Mouse (Mus musculus) left cerebral cortex, adult 18-20 months (tissue): ENCODE results near the gene Rnf10. TPM values are rescaled to one million over a fixed set of nuclear protein-coding genes. Genes with fewer than 3 reads are reported as not detected.

Experiments used
- DNase-seq, 2 experiments: peaks; one replicate each; pipeline ENCODE4 v3.0.0; 2021 to 2022; ENCODE audit warnings: low spot score in 2 of 2, mixed read lengths in 1 of 2
- total RNA-seq, 2 experiments: library from RNA; stranded (reverse); gene quantifications; 2 replicates each; pipeline ENCODE4 v1.2.3; 2021

Gene Rnf10
- total RNA-seq, 2 experiments from 2014 or later, result 247 to 256 TPM

GRCm38 (mm10) chr5:115204562-115205311 is 68.0 kb downstream of the Rnf10 start:
- peak; percentile 63 to 79 for DNase-seq

DNA sequence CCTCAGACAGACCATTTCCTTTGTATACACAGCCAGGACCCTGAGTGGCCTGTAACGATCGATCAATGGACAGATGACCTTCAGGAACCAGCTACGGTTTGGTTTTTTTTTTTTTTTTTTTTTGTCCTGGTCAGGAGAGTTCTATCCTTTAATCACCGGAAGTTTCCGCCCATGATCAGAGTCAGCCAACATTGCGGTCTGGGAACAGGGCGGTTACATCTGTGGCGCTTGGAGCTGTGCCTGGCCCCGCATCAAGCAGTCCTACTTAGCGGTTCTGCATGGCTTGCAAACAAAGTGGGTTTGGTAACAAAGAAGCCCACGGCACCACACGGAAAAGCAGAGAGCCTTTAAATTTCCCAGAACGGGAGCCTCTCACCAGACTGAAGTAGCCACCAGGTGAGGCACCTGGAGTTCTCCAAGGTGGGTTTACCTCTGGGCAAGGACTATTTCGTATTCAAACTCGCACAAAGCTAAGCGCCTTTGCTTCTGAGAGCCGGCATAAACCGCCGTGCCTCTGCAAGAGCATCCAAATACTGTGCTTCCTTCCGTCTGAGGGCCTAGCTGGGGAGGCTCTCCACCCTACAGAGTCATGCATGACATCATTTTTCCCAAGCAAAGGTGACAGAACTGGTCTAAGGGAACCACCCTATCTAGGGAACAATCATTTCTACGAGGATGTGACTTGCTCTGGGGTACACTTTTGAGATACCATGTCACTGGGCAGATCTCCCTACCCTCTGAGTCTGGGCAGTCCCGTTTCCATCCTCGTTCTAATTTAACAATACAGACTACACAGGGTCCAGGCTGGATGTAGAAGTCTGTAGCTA is 68.8 kb downstream of the Rnf10 start:
- DNase-seq, result no peak

DNA sequence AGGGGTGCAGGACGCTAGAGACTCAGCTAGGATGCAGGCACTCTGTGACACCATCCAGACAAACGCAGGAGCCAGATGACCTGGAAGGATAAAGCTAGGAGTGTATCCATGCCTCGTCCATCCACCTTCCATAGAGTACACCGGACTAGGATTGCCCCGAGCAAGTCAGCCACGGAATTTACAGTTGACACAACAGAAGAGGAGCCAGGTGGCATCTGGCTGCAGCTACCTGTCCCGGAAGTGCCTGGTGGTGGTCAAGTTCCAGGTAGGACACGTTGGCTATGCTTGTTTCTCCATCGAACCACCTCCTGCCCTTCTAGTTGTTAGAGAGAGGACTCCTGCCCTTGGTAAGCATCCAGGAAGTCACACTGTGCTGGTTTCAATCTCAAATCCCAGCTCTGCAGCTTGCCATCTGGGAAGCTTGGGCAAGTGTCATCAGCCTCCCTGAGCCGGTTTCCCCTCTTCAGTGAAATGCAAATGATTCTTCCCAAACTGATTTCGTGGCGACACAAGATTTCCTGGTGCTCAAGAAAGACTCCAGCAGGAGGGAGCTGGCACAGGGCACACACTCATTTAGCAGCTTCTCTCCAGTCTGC is 78.0 kb downstream of the Rnf10 start:
- DNase-seq, result peak in 1 of 2 experiments; percentile 47

- peak; percentile 71 to 81 for DNase-seq
Measured at GRCm38 (mm10) chr5:115193669-115194625, 78.8 kb downstream of the Rnf10 start, which contains the start of gene Cabp1. TSS of gene Cabp1 (minus strand) at chr5:115194381.

DNA sequence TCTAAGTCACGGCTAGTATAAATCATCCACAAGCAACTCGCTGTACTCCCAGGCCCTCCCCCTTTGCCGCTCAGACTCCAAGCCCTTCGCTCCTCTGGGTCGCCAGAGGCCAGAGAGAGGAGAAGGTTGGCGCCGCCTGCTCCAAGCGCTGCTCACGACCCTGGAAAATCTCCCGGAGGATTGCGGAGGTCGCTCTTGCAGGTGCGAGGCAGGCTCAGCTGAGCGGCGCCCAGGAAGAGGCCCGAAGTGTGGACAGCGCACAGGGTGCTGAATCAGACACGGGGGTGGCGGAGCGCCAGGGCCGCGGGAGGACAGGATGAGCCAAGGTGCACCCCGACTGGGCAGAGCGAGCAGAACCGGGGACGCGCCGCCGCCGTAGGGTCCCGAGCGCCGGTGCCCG is 79.5 kb downstream of the Rnf10 start:
- peak; percentile 74 to 77 for DNase-seq

DNA sequence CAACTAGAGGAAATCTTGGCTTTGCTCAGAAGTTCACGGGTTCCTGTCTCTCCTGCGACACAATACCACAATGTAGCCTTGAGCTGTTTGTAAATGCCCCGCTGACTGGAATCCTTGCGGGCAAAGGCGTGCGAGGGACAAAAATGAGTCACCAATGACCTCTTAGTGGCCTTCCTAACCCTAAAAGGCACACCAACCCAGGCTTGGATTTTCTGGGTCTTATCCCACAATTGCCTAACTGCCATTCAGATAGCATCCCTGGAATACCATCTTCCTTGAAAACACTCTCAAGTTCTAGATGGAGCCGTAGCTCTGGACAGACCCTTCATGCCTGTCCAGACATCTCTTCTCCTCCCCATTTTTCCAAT is 79.9 kb downstream of the Rnf10 start:
- DNase-seq, result no peak

DNA sequence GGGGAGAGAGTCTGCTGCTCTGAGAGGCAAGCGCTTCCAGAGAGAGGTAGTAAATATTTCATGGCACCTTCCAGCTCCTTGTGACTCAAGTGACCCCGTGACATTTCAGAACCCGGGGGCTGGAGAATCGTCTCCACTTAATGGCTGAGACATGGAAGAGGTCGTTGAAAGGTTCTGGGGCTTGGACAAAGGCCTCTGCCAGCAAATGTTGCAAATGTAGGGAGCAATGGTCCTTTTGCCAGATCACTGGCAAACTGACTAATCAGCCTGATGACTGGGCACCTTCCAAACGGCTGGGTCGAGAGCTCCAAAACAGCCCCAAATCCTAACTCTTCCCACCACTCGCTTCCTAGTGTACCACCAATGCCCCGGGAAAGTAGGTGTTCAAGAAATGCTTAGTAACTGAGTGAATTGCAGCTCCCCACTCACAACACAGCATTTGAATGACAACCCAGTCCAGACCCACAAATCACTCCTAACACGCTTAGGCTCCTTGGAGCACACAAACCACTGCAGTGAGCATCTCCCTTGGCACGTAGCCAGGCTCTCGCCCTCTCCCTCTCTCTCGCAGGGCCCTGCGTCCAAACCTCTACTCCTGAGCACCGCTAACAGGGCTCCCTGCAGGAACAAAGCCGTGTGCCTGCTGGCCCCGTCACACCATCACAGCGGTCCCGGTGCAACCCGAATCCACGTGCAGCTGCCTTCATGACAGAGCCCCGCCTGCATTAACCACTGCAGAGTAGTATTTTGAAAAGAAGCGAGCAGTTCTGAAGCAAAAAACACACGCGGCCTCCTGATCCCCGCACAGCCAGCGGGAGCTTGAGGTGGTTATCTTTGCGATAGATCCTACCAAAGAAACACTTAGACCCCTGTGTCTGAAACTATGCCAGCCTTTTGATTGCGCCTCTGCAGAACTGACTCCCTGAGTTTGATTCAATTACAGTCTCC is 80.5 kb downstream of the Rnf10 start:
- peak; percentile 62 to 67 for DNase-seq

Other genes with a start within 250 kb of the Rnf10 start
- gene Gm10401, start 174.6 kb downstream of the Rnf10 start, total RNA-seq, result not detected
- gene Acads, start 153.6 kb downstream of the Rnf10 start, total RNA-seq, result 1 to 10 TPM; 7.9 to 8.7 TPM
- gene Unc119b, start 137.9 kb downstream of the Rnf10 start, total RNA-seq, result 10 to 100 TPM; 28.8 to 28.9 TPM
- gene Mlec, start 114.7 kb downstream of the Rnf10 start, total RNA-seq, result 10 to 100 TPM; 88.6 to 93.5 TPM
- 100 to 1,000 TPM; 288 to 320 TPM for gene Cabp1, start 78.5 kb downstream of the Rnf10 start, total RNA-seq
- 100 to 1,000 TPM in 1 of 2 experiments, 10 to 100 TPM in 1; 95.9 to 111 TPM for gene Pop5, start 37.1 kb downstream of the Rnf10 start, total RNA-seq
- gene Coq5, start 6.8 kb upstream of the Rnf10 start, total RNA-seq, result 10 to 100 TPM; 42.1 to 43.2 TPM
- gene Dynll1, start 28.1 kb upstream of the Rnf10 start, total RNA-seq, result 100 to 1,000 TPM; 631 to 705 TPM
- 10 to 100 TPM; 62.9 to 72.1 TPM for gene Srsf9, start 54.3 kb upstream of the Rnf10 start, total RNA-seq
- gene Gatc, start 68.3 kb upstream of the Rnf10 start, total RNA-seq, result 10 to 100 TPM; 18.4 to 20.5 TPM
- 10 to 100 TPM; 26.4 to 27.9 TPM for gene Triap1, start 68.3 kb upstream of the Rnf10 start, total RNA-seq
- gene Cox6a1, start 76.1 kb upstream of the Rnf10 start, total RNA-seq, result 100 to 1,000 TPM; 721 to 781 TPM
- 10 to 100 TPM; 48.8 to 49.1 TPM for gene Msi1, start 156.7 kb upstream of the Rnf10 start, total RNA-seq
- not detected for gene Pla2g1b, start 193.4 kb upstream of the Rnf10 start, total RNA-seq
- 10 to 100 TPM; 37.1 to 37.8 TPM for gene Sirt4, start 211.8 kb upstream of the Rnf10 start, total RNA-seq
- 10 to 100 TPM; 22.2 to 25.7 TPM for gene Pxn, start 233.8 kb upstream of the Rnf10 start, total RNA-seq